Mouse (Mus musculus) midbrain, embryonic 16.5 days (tissue): ENCODE results near the gene Rps6ka2. TPM values are rescaled to one million over a fixed set of nuclear protein-coding genes. Genes with fewer than 3 reads are reported as not detected.

Source experiments
- ATAC-seq: fragments of 200-750 bp; cut with Nextera tagmentation; 2 replicates; pipeline ENCODE4 v1.8.0; 2017; ENCODE audit warnings: moderate TSS enrichment
- H3K27ac ChIP-seq: fragments of 300-500 bp; sonication (generic); 2 replicates; pipeline ENCODE4 v1.5.1; 2014; ENCODE audit warnings: mild to moderate bottlenecking, low read length, mixed read lengths
- H3K27me3 ChIP-seq: fragments of 300-500 bp; sonication (generic); 2 replicates; pipeline ENCODE4 v1.6.1; 2014; ENCODE audit warnings: low read depth, low read length, mixed read lengths; ENCODE audit not compliant: control insufficient read depth, insufficient read depth
- H3K36me3 ChIP-seq: fragments of 300-500 bp; sonication (generic); 2 replicates; pipeline ENCODE4 v1.6.1; 2014; ENCODE audit warnings: mild to moderate bottlenecking, low read length, moderate library complexity, mixed read lengths; ENCODE audit not compliant: control insufficient read depth, insufficient read depth
- H3K4me1 ChIP-seq: fragments of 300-500 bp; sonication (generic); 2 replicates; pipeline ENCODE4 v1.6.1; 2014; ENCODE audit warnings: mild to moderate bottlenecking, low read length, mixed read lengths; ENCODE audit not compliant: control insufficient read depth, insufficient read depth
- H3K4me2 ChIP-seq: fragments of 300-500 bp; sonication (generic); 2 replicates; pipeline ENCODE4 v1.6.1; 2014; ENCODE audit warnings: mild to moderate bottlenecking, low read length, mixed read lengths
- H3K4me3 ChIP-seq: fragments of 300-500 bp; sonication (generic); 2 replicates; pipeline ENCODE4 v1.5.1; 2014; ENCODE audit warnings: low read depth, mild to moderate bottlenecking, low read length, moderate library complexity, mixed read lengths
- H3K9ac ChIP-seq: fragments of 300-500 bp; sonication (generic); 2 replicates; pipeline ENCODE4 v1.6.1; 2014; ENCODE audit warnings: low read depth, low read length, mixed read lengths
- H3K9me3 ChIP-seq: fragments of 300-500 bp; sonication (generic); replicated peaks from 2 replicates; pipeline ENCODE4 v1.6.1; 2014; ENCODE audit warnings: mild to moderate bottlenecking, low read length, mixed read lengths; ENCODE audit not compliant: control insufficient read depth, poor library complexity, severe bottlenecking
- WGBS: fragments of 180-500 bp; shearing (Covaris S2); extraction: QIAGEN DNeasy Blood & Tissue Kit; methylation state at CpG from one replicate; pipeline ENCODE4 v1.1.7; 2014; 5-methylcytosine and 5-hydroxymethylcytosine counted together
- polyA plus RNA-seq: library from polyadenylated mRNA; unstranded; fragments of >200 nt; fragmentation: Nextera tagmentation; extraction: Ambion mirVana; gene quantifications from 2 replicates; pipeline ENCODE4 v1.2.1, GENCODE M21; 2015

Gene Rps6ka2
- polyA plus RNA-seq, 1 experiment from 2014 or later: 19.6 TPM

GRCm38 (mm10) chr17:7163955-7164354, 6.0 kb upstream of the Rps6ka2 start:
- ATAC-seq: no peak
- Histone ChIP-seq H3K4me2 (no peak overlapping the region), H3K9me3 (no peaks in the 10 kb centered on the region), H3K4me3 (no peak overlapping the region), H3K36me3 (no peaks in the 10 kb centered on the region), H3K9ac (no peak overlapping the region), H3K27me3 (no peaks in the 10 kb centered on the region), H3K4me1 (peaks cover 4% of the 10 kb centered on the region), H3K27ac (no peak overlapping the region)
- WGBS: 77% methylated on average over 3 of the region's 3 CpGs

GRCm38 (mm10) chr17:7165524-7165923, 4.4 kb upstream of the Rps6ka2 start:
- 94% methylated on average over 7 of the region's 7 CpGs for WGBS
- no peak overlapping the region for H3K9ac ChIP-seq
- H3K27me3 ChIP-seq: no peaks in the 10 kb centered on the region
- H3K9me3 ChIP-seq: no peaks in the 10 kb centered on the region
- no peak for ATAC-seq
- peaks cover 8% of the 10 kb centered on the region for H3K4me1 ChIP-seq
- H3K36me3 ChIP-seq: no peaks in the 10 kb centered on the region
- no peak overlapping the region for H3K4me2 ChIP-seq
- no peak overlapping the region for H3K4me3 ChIP-seq
- H3K27ac ChIP-seq: no peak overlapping the region

- peak overlapping the region; percentile 81 for H3K27ac ChIP-seq
- H3K27me3 ChIP-seq: no peaks in the 10 kb centered on the region
- ATAC-seq: peak; percentile 69
- H3K4me2 ChIP-seq: peak overlapping the region; percentile 73
- WGBS: 5% methylated on average over 15 of the region's 15 CpGs
- H3K9me3 ChIP-seq: no peaks in the 10 kb centered on the region
- peak overlapping the region; percentile 69 for H3K4me3 ChIP-seq
- no peaks in the 10 kb centered on the region for H3K36me3 ChIP-seq
- H3K9ac ChIP-seq: peak overlapping the region; percentile 57
- peaks cover 21% of the 10 kb centered on the region for H3K4me1 ChIP-seq
Measured at GRCm38 (mm10) chr17:7168961-7169626, 821 bp upstream of the Rps6ka2 start.

GRCm38 (mm10) chr17:7170304-7171295, 685 bp downstream of the Rps6ka2 start:
- Histone ChIP-seq H3K9ac (peak overlapping the region; percentile 72), H3K4me3 (peak overlapping the region; percentile 69), H3K4me2 (peak overlapping the region; percentile 86), H3K4me1 (peaks cover 21% of the 10 kb centered on the region), H3K27me3 (no peaks in the 10 kb centered on the region), H3K27ac (peak overlapping the region; percentile 80), H3K9me3 (no peaks in the 10 kb centered on the region), H3K36me3 (no peaks in the 10 kb centered on the region)
- WGBS: 1% methylated on average over 43 of the region's 43 CpGs
- peak; percentile 22 for ATAC-seq

GRCm38 (mm10) chr17:7173331-7174028, 3.6 kb downstream of the Rps6ka2 start:
- 67% methylated on average over 15 of the region's 15 CpGs for WGBS

GRCm38 (mm10) chr17:7175293-7175692, 5.4 kb downstream of the Rps6ka2 start:
- ATAC-seq: no peak
- peaks cover 14% of the 10 kb centered on the region for H3K4me1 ChIP-seq
- no peak overlapping the region for H3K4me2 ChIP-seq
- H3K36me3 ChIP-seq: no peaks in the 10 kb centered on the region
- H3K27me3 ChIP-seq: no peaks in the 10 kb centered on the region
- H3K9ac ChIP-seq: no peak overlapping the region
- no peaks in the 10 kb centered on the region for H3K9me3 ChIP-seq
- 86% methylated on average over 1 of the region's 1 CpGs for WGBS
- no peak overlapping the region for H3K4me3 ChIP-seq
- no peak overlapping the region for H3K27ac ChIP-seq

More at GRCm38 (mm10) chr17:7173331-7174028, 3.6 kb downstream of the Rps6ka2 start:
- no peaks in the 10 kb centered on the region for H3K36me3 ChIP-seq
- no peak for ATAC-seq
- peaks cover 21% of the 10 kb centered on the region for H3K4me1 ChIP-seq
- H3K4me3 ChIP-seq: no peak overlapping the region
- H3K9ac ChIP-seq: no peak overlapping the region
- H3K4me2 ChIP-seq: no peak overlapping the region
- H3K27ac ChIP-seq: no peak overlapping the region
- no peaks in the 10 kb centered on the region for H3K27me3 ChIP-seq
- H3K9me3 ChIP-seq: no peaks in the 10 kb centered on the region

- Histone ChIP-seq H3K4me2 (no peak overlapping the region), H3K27ac (no peak overlapping the region; the same call in 1 of the 2 replicates), H3K36me3 (no peaks in the 10 kb centered on the region), H3K4me1 (peaks cover 7% of the 10 kb centered on the region; the same call in 1 of the 2 replicates), H3K9ac (no peak overlapping the region), H3K27me3 (no peaks in the 10 kb centered on the region), H3K9me3 (no peaks in the 10 kb centered on the region), H3K4me3 (no peak overlapping the region)
- ATAC-seq: no peak
- WGBS: 21% methylated on average over 2 of the region's 2 CpGs
Measured at GRCm38 (mm10) chr17:7176394-7176793, 6.5 kb downstream of the Rps6ka2 start.

- H3K27me3 ChIP-seq: no peaks in the 10 kb centered on the region
- H3K9me3 ChIP-seq: no peaks in the 10 kb centered on the region
- H3K36me3 ChIP-seq: no peaks in the 10 kb centered on the region
- no peak overlapping the region for H3K9ac ChIP-seq
- peaks cover 2% of the 10 kb centered on the region; the same call in 1 of the 2 replicates for H3K4me1 ChIP-seq
- no peak overlapping the region for H3K4me3 ChIP-seq
- no peak for ATAC-seq
- WGBS: 94% methylated on average over 6 of the region's 6 CpGs
- H3K27ac ChIP-seq: no peak overlapping the region
- no peak overlapping the region for H3K4me2 ChIP-seq
Measured at GRCm38 (mm10) chr17:7178196-7178595, 8.3 kb downstream of the Rps6ka2 start.
